Mouse (Mus musculus) frontal cortex, postnatal 25 days (tissue): ENCODE measurements at regions not wholly inside any gene's neighbourhood (a gene's known extent, or its start where the extent isn't known, plus 50 kb on each side); places are given as distances from the start of the nearest gene placed in this dataset.

Source experiments
- DNase-seq, 2 experiments: peaks; one replicate each; pipeline ENCODE4 v3.0.0; 2022; ENCODE audit warnings: low spot score in 2 of 2

- no peak for DNase-seq
Measured at GRCm38 (mm10) chr5:78621987-78622854, 1214.4 kb upstream of the Igfbp7 start.

GRCm38 (mm10) chr5:78608317-78608716 is 1200.5 kb upstream of the Igfbp7 start:
- DNase-seq: no peak

GRCm38 (mm10) chr5:78602599-78602998 is 1194.8 kb upstream of the Igfbp7 start:
- no peak for DNase-seq

GRCm38 (mm10) chr5:78584823-78585222 is 1177.0 kb upstream of the Igfbp7 start:
- DNase-seq: peak; percentile 36 to 43

GRCm38 (mm10) chr5:78556946-78557345 is 1149.1 kb upstream of the Igfbp7 start:
- DNase-seq: no peak

GRCm38 (mm10) chr5:78535308-78535707 is 1127.5 kb upstream of the Igfbp7 start:
- no peak for DNase-seq
